Mouse (Mus musculus) intestine, embryonic 15.5 days (tissue): Measurements from ENCODE around the gene Slc35b3. TPM values are rescaled to one million over a fixed set of nuclear protein-coding genes. Genes with fewer than 3 reads are reported as not detected.

Experiments used
- ATAC-seq: fragments of 200-750 bp; cut with Nextera tagmentation; 2 replicates; pipeline ENCODE4 v1.8.0; 2017; ENCODE audit warnings: moderate TSS enrichment, moderate library complexity
- H3K27ac ChIP-seq: fragments of 300-500 bp; sonication (generic); 2 replicates; pipeline ENCODE4 v1.5.1; 2015; ENCODE audit warnings: mild to moderate bottlenecking, inconsistent platforms
- H3K27me3 ChIP-seq: fragments of 300-500 bp; sonication (generic); replicated peaks from 2 replicates; pipeline ENCODE4 v1.6.1; 2015; ENCODE audit warnings: inconsistent platforms
- H3K36me3 ChIP-seq: fragments of 300-500 bp; sonication (generic); 2 replicates; pipeline ENCODE4 v1.6.1; 2015; ENCODE audit warnings: inconsistent platforms
- H3K4me1 ChIP-seq: fragments of 300-500 bp; sonication (generic); replicated peaks from 2 replicates; pipeline ENCODE4 v1.6.1; 2015; ENCODE audit warnings: inconsistent platforms
- H3K4me2 ChIP-seq: fragments of 300-500 bp; sonication (generic); replicated peaks from 2 replicates; pipeline ENCODE4 v1.6.1; 2015; ENCODE audit warnings: mild to moderate bottlenecking, inconsistent platforms
- H3K4me3 ChIP-seq: fragments of 300-500 bp; sonication (generic); replicated peaks from 2 replicates; pipeline ENCODE4 v1.5.1; 2015; ENCODE audit warnings: inconsistent platforms
- H3K9ac ChIP-seq: fragments of 300-500 bp; sonication (generic); 2 replicates; pipeline ENCODE4 v1.6.1; 2015; ENCODE audit warnings: inconsistent platforms
- H3K9me3 ChIP-seq: fragments of 300-500 bp; sonication (generic); 2 replicates; pipeline ENCODE4 v1.6.1; 2016; ENCODE audit warnings: inconsistent platforms
- WGBS: fragments of 180-500 bp; shearing (Covaris S2); methylation state at CpG from one replicate; pipeline ENCODE4 v1.1.7; 2015; 5-methylcytosine and 5-hydroxymethylcytosine counted together
- polyA plus RNA-seq: library from polyadenylated mRNA; unstranded; fragments of >200 nt; fragmentation: Nextera tagmentation; extraction: Ambion mirVana; gene quantifications from 2 replicates; pipeline ENCODE4 v1.2.1, GENCODE M21; 2015

Gene Slc35b3
- 47.4 and 50.8 TPM in 2 replicates for polyA plus RNA-seq

DNA sequence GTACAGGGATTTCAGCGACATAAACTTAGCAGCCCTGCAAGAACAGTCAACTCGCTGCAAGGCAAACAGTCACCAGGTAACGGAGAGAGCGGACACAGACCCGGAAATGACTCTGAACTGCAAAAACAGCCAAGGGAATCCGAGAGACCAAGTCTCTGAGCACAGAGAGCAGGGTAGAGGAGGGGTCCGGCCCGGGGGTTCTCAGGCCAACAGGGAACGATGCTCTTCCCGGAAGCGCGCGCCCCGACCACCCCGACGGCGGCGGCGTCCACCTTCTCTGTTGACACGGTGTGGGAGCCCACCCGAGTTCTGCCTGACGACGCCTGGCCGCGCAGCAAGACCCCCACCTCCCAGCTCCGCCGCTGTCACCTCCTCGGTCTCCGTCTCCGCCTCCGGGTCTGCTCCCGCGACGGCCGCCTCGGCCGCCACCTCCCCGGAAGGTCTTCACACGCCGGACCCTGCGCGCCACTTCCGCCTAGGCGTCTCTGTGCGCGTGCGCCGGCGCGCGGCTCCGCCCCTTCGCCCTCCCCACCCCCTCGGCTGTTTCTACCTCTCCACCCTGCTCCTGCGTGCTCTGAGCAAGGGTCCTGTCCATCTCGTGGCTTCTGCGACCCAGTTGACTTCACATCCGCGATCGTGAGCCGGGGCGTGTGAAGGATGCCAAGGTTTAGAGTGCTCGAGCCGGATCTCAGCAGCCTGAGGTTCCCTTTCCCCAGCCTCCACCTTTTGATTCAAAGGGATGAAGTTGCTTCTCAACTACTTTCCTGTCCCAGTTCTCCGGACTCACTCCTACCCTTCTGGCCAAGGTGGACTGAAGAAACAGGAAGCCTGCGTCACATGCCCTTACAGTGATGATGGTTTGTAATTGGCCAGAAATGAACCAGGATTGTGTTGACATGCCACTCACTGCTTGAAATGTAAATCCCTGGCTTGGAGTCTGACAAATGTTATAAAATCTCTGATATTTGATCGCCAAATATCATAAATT, at the start of gene Slc35b3:
Gene Slc35b3 (minus strand): TSS at position 813 of the 988 bp plus-strand sequence.
- Histone ChIP-seq H3K9me3 (no peaks in the 10 kb centered on the region), H3K4me3 (peak within 1 kb of the TSS; percentile 84), H3K4me1 (peaks cover 13% of the 10 kb centered on the region), H3K27me3 (no peaks in the 10 kb centered on the region), H3K36me3 (no peaks in the 10 kb centered on the region), H3K9ac (peak within 1 kb of the TSS; percentile 75), H3K4me2 (peak within 1 kb of the TSS; percentile 79), H3K27ac (peak within 1 kb of the TSS; percentile 85)
- peak; percentile 97 for ATAC-seq
- WGBS: under 1% methylated on average over 67 of the region's 67 CpGs

DNA sequence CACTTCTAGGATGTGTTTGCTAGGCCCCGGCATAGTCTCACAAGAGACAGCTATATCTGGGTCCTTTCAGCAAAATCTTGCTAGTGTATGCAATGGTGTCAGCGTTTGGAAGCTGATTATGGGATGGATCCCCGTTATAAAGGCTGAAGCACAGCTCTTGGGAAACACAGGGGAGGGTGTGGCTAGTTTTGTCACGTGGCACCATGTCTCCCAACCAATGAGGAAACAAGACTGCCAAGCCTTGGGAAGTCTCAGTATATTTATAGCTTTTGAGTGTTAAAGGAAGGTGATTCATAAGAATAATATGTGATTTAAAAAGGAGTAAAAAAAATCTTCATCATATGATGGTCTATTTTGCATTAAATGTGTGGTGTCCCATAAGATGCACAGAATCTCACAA, 49.6 kb upstream of the Slc35b3 start:
- Histone ChIP-seq H3K9me3 (no peaks in the 10 kb centered on the region), H3K4me3 (no peak overlapping the region), H3K4me2 (no peak overlapping the region), H3K36me3 (no peaks in the 10 kb centered on the region), H3K4me1 (no peaks in the 10 kb centered on the region), H3K9ac (no peak overlapping the region), H3K27ac (no peak overlapping the region), H3K27me3 (no peaks in the 10 kb centered on the region)
- 68% methylated on average over 4 of the region's 4 CpGs for WGBS
- ATAC-seq: no peak

DNA sequence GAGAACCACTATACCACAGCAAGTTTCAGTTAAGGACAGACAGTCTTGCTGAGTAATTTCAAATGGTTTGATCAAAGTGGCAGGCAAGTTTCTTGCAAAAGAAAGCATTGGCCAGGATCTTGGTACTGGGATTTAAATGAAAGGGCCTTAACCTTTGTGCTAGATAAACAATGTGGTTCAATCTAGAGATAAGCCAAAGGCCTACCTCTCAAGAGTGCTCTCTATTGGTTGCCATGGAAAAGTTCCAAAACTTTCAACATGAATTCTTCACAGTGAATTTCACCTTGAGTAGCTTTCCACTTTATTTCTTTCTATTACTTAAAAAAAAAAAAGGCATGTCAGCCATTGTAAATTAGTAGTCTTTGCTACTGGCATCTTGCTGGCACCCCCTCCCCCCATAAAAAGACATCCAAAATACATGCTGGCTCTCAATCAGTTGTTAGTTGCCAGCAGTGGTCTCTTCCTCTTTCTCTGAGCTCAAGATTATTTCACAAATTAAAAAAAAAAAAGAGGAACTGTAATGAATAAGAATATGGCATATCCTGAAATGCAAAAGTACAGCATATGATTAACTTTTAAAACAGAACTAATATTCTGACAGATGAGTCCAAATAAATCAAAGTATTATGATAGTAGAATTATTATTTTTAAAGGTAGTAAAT, 42.6 kb upstream of the Slc35b3 start:
- Histone ChIP-seq H3K4me2 (no peak overlapping the region), H3K36me3 (no peaks in the 10 kb centered on the region), H3K27ac (no peak overlapping the region), H3K9me3 (no peaks in the 10 kb centered on the region), H3K27me3 (no peaks in the 10 kb centered on the region), H3K4me3 (no peak overlapping the region), H3K4me1 (no peaks in the 10 kb centered on the region), H3K9ac (no peak overlapping the region)
- no peak for ATAC-seq

DNA sequence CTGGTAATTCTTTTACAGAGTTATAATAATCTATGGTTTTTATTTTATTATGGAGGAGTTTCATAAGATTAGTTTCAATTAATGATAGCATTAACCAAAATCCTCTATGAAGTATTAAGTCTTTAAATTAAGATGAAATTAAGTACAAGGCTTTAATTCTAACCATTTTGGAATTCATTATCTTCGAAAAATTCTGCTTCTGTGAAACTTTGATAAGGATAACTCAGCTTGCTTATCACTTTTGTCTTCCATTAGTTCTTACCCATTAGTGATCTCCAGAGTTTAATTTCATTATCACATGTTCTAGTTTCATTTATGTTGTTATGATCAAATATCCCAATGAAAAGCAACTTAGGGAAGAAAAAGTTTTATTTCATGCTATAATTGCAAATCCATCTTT, 41.7 kb upstream of the Slc35b3 start:
- WGBS: 68% methylated on average over 1 of the region's 1 CpGs
- H3K4me2 ChIP-seq: no peak overlapping the region
- no peak overlapping the region for H3K27ac ChIP-seq
- H3K36me3 ChIP-seq: no peaks in the 10 kb centered on the region
- H3K4me3 ChIP-seq: no peak overlapping the region
- no peak for ATAC-seq
- no peaks in the 10 kb centered on the region for H3K27me3 ChIP-seq
- no peaks in the 10 kb centered on the region for H3K4me1 ChIP-seq
- no peaks in the 10 kb centered on the region for H3K9me3 ChIP-seq
- H3K9ac ChIP-seq: no peak overlapping the region

DNA sequence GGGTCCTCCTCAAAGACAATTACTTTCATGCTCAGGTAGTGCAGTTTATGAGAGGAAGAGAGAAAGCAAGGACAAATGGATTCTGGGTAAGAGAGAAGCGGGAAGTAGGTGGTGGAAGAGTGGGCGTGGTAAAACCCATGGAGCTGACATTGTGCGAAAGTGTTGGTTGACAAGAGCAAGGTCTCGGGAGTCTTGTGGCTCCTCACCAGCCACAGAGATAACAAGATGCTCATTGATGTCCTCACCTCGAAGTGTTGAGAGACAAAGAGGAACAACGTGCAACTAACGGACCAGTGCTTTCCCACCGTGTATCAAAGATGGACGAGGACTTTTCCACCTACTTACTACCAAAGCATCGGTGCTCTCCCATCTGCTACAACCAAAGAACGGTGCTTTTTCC, 40.8 kb upstream of the Slc35b3 start:
- H3K4me1 ChIP-seq: no peaks in the 10 kb centered on the region
- H3K4me3 ChIP-seq: no peak overlapping the region
- no peaks in the 10 kb centered on the region for H3K9me3 ChIP-seq
- no peak for ATAC-seq
- H3K27ac ChIP-seq: no peak overlapping the region
- no peak overlapping the region for H3K9ac ChIP-seq
- H3K36me3 ChIP-seq: no peaks in the 10 kb centered on the region
- no peaks in the 10 kb centered on the region for H3K27me3 ChIP-seq
- no peak overlapping the region for H3K4me2 ChIP-seq
- 90% methylated on average over 11 of the region's 11 CpGs for WGBS

DNA sequence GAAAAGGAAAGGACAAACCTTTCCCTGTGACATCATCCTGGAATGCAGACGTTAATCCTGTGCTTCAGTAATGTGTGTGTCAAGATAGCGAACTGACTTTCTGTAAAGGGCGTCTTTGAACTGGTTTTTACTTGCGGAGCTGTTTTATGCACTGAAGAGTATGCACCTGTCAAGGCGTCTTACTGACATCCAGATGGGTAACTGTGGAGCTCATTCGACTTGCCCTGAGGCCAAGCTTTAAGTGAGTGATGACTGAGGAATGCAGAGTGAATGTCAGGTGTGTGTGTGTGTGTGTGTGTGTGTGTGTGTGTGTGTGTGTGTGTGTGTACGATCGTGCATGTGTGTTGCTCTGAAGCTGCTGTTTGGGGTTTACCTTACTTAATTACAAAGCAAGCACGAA, 38.3 kb upstream of the Slc35b3 start:
- 68% methylated on average over 9 of the region's 9 CpGs for WGBS
- Histone ChIP-seq H3K27me3 (no peaks in the 10 kb centered on the region), H3K9me3 (no peaks in the 10 kb centered on the region), H3K9ac (no peak overlapping the region), H3K4me2 (no peak overlapping the region), H3K27ac (no peak overlapping the region), H3K4me3 (no peak overlapping the region), H3K4me1 (no peaks in the 10 kb centered on the region), H3K36me3 (no peaks in the 10 kb centered on the region)
- no peak for ATAC-seq

DNA sequence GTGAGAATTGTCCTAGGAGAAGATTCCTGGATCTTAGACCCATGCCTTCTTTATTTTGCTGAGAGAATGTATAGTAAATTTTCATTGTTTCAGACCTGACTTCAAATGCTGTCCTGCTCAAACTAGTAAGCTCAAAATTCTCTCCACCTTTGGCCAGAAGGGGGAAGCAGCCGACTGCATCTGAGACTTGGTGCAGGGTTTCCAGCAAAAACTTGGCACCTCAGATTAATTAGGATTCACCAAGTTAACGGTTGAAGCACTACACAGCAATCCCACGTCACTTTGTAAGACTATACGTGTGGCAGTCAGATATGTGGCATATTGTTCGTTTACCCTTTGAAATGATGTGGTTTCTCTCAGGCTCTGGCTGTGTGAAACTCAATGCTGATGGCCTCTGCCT, 31.9 kb upstream of the Slc35b3 start:
- no peaks in the 10 kb centered on the region for H3K9me3 ChIP-seq
- H3K36me3 ChIP-seq: no peaks in the 10 kb centered on the region
- no peak overlapping the region for H3K9ac ChIP-seq
- H3K4me2 ChIP-seq: no peak overlapping the region
- H3K4me1 ChIP-seq: no peaks in the 10 kb centered on the region
- no peak overlapping the region for H3K27ac ChIP-seq
- no peak for ATAC-seq
- H3K4me3 ChIP-seq: no peak overlapping the region
- WGBS: 32% methylated on average over 5 of the region's 5 CpGs
- H3K27me3 ChIP-seq: no peaks in the 10 kb centered on the region

DNA sequence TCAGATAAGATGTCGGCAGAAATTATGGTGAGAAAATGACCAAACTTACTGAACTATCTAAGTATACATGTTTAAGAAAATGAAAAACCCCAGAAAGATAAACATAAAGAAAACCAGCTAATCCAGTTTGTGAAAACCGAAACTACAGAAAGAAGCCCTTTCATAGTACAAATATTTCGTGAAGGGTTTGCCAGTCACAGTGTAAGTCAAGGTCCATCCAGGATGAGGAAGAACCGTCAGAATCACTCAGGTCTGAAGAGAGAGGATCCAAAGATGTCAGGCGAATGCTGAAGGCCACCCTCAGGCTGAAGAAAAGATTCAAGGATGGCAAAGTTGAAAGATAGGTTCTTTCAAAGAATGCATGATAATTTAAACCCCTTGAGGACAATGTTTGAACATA, 23.1 kb upstream of the Slc35b3 start:
- H3K4me2 ChIP-seq: no peak overlapping the region
- H3K4me1 ChIP-seq: no peaks in the 10 kb centered on the region
- H3K9ac ChIP-seq: no peak overlapping the region
- H3K27ac ChIP-seq: no peak overlapping the region
- no peaks in the 10 kb centered on the region for H3K36me3 ChIP-seq
- no peak overlapping the region for H3K4me3 ChIP-seq
- no peaks in the 10 kb centered on the region for H3K27me3 ChIP-seq
- ATAC-seq: peak; percentile 63; the same call in 1 of the 2 replicates
- WGBS: 64% methylated on average over 5 of the region's 5 CpGs
- H3K9me3 ChIP-seq: no peaks in the 10 kb centered on the region

DNA sequence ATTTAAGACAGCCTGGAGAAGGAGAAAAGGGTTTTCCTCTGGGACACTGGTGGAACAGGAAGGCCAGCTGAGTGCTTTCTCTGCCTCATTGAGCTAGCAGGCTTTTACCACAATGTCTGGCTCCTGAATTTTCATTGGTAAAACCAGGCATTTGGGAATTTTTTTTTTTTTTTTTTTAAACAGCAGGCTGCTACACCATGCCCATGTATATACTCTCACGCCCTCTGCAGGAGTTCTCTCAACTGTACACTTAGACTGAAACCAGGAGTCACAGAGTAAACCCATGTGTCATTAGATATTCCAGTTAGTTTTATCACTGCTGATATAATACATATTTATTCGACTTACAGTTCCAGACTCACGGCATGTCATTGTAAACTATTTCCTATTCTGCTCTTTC, 20.2 kb upstream of the Slc35b3 start:
- Histone ChIP-seq H3K9me3 (no peaks in the 10 kb centered on the region), H3K27ac (no peak overlapping the region), H3K36me3 (no peaks in the 10 kb centered on the region), H3K27me3 (no peaks in the 10 kb centered on the region), H3K4me3 (no peak overlapping the region), H3K4me2 (no peak overlapping the region), H3K4me1 (no peaks in the 10 kb centered on the region), H3K9ac (no peak overlapping the region)
- ATAC-seq: peak; percentile 49; the same call in 1 of the 2 replicates
- 76% methylated on average over 3 of the region's 3 CpGs for WGBS

DNA sequence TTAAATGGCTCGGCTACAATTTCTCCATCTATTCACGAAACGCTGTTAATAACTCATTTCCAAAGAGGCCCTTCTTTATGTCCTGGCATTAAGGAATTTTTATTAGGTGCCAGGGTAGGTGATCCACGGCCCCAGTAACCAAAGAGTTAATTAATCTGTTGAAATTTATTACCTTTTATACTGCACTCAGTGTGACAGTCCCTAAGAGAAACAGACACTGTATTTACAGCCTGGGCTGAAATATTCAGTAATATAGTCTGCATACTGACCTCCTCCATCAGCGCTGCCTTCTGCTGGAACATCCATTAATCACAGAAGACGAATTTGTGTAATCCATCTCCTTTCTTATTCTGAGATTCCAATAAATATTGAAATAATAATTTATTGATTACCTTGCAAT, 16.3 kb upstream of the Slc35b3 start:
- H3K27me3 ChIP-seq: no peaks in the 10 kb centered on the region
- ATAC-seq: no peak
- H3K4me2 ChIP-seq: no peak overlapping the region
- peaks cover 2% of the 10 kb centered on the region; the same call in 1 of the 2 replicates for H3K4me1 ChIP-seq
- H3K27ac ChIP-seq: no peak overlapping the region
- no peaks in the 10 kb centered on the region for H3K36me3 ChIP-seq
- 68% methylated on average over 6 of the region's 6 CpGs for WGBS
- H3K9me3 ChIP-seq: no peaks in the 10 kb centered on the region
- H3K9ac ChIP-seq: no peak overlapping the region
- H3K4me3 ChIP-seq: no peak overlapping the region

DNA sequence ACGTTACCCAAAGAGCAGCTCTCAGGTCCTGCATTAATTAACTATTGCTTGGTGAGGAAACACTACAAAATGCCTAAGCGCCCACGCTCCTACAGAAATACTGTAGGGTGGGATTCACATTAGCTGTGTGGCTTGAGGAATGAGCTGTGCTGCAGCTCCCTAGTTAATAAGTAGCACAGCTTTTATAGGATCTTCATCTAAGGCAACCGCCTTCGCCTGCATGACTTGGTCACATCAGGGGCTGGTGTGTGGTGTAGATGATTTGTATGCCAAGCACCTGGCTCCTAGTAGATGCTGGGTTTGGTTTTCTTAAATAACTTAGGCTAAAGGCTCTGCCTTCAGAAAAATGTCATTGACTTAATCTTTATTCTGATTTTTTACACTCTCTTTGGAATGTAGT, 15.2 kb upstream of the Slc35b3 start:
- 68% methylated on average over 5 of the region's 5 CpGs for WGBS
- Histone ChIP-seq H3K27me3 (no peaks in the 10 kb centered on the region), H3K9ac (no peak overlapping the region), H3K9me3 (no peaks in the 10 kb centered on the region), H3K27ac (no peak overlapping the region), H3K4me1 (peaks cover 2% of the 10 kb centered on the region; the same call in 1 of the 2 replicates), H3K36me3 (no peaks in the 10 kb centered on the region), H3K4me2 (no peak overlapping the region), H3K4me3 (no peak overlapping the region)
- no peak for ATAC-seq

DNA sequence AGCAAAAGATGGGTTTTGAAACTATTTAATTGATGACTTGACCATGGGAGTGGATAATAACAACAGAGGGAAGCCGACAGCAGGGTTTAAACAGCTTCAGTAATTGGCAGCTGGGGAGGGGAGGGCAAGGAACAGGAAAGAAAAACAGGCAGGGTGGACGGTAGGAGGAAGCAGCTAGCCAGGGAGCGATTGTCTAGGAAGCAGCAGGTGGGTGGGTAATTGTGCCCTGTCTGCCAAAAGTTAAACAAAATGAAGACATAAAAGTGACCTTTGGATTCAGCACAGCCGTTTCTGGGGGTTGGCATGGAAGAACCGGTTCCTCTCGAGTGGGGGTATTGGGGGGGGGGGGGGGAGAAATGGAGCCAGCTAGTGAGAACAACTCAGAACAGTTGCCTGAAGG, 11.9 kb upstream of the Slc35b3 start:
- peak; percentile 84 for ATAC-seq
- no peaks in the 10 kb centered on the region for H3K9me3 ChIP-seq
- WGBS: 16% methylated on average over 6 of the region's 6 CpGs
- no peak overlapping the region for H3K9ac ChIP-seq
- no peaks in the 10 kb centered on the region for H3K36me3 ChIP-seq
- no peak overlapping the region; the same call in 1 of the 2 replicates for H3K4me2 ChIP-seq
- no peak overlapping the region for H3K27ac ChIP-seq
- H3K27me3 ChIP-seq: no peaks in the 10 kb centered on the region
- peaks cover 2% of the 10 kb centered on the region; the same call in 1 of the 2 replicates for H3K4me1 ChIP-seq
- H3K4me3 ChIP-seq: no peak overlapping the region
